Mouse (Mus musculus): ENCODE results near the gene Hs1bp3. TPM values are rescaled to one million over a fixed set of nuclear protein-coding genes. Genes with fewer than 3 reads are reported as not detected.

Hs1bp3 gene
- polyA plus RNA-seq, 1 experiment from 2014 or later = 18.3 TPM

DNA sequence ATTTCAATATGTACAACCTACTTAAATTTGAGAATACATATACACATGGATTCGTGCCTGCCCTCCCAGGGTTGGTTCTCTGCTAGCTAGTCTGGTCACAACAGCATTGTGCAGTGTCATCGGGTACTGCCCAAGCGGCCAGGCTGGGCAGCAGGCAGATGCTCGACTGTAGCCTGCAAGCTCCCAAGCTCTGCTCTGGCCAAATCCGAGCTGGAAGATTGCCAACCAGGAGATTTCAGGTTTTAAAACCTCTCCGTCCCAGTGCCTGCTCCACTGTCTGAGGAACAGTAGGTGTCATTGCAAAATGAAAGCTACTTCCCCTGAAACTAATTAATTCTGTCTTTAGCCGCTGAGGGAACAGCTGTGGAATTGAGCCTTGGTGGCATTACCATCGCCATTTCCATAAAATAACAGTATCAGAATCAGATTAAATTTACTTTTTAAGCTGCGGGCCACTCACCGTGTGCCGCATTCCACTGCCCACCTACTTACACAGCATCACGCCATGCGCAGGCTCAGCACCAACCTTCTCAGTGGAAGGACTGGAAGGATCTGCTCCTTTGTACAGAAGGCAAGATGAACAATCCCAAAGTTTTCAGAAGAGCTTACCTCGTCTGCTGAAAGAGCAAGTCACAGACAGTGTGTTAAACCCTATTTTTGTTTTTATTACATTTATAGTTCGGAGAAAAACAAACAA, 21.9 kb upstream of the Hs1bp3 start:
- ATAC-seq (ENCODE audit: insufficient number of reproducible peaks, low FRiP score) = no peak
- Histone ChIP-seq H3K4me3 (no peak overlapping the region), H3K36me3 (peaks cover 8% of the 10 kb centered on the region), H3K27me3 (replicated peaks) (peaks cover 23% of the 10 kb centered on the region), H3K4me2 (no peak overlapping the region), H3K9ac (no peak overlapping the region), H3K9me3 (replicated peaks) (no peaks in the 10 kb centered on the region; the same call in 1 of the 2 replicates), H3K27ac (ENCODE audit: poor library complexity, severe bottlenecking) (no peak overlapping the region), H3K4me1 (replicated peaks) (no peaks in the 10 kb centered on the region)
- 72% methylated on average over 15 of the region's 15 CpGs for WGBS

DNA sequence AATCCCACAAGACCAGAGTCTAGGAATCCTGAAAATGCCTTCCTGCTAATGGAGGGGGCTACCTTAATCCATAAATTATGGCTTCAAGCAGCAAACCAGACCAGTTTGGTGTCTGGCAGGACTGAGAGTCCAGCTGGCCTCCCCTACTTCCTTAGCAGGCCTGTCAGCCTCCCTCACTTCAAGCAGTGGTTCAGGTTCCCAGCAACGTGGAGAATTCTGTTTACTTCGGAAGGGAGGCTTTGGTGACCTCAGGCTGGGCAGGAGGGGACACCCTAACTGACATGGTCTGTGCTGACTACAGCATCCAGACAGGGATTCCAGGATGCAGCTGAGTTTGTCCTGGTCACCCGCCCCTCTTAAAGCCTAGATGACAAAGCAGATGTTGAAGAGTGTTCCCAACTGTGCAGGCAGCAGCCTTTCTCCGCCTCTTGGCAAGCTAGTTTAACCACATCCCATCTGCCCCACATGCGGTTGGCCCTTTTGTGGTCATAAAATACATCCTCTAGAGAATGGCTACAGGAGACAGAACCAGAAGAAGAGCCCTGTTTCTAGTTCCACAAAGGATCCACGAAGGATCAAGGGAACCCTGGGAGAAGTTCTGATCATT, 17.8 kb upstream of the Hs1bp3 start:
- Histone ChIP-seq H3K4me3 (no peak overlapping the region), H3K27ac (ENCODE audit: poor library complexity, severe bottlenecking) (no peak overlapping the region), H3K27me3 (replicated peaks) (peaks cover 62% of the 10 kb centered on the region), H3K9ac (no peak overlapping the region), H3K4me2 (no peak overlapping the region), H3K4me1 (replicated peaks) (peaks cover 20% of the 10 kb centered on the region), H3K36me3 (no peaks in the 10 kb centered on the region), H3K9me3 (replicated peaks) (no peaks in the 10 kb centered on the region)
- WGBS = 64% methylated on average over 6 of the region's 6 CpGs
- ATAC-seq (ENCODE audit: insufficient number of reproducible peaks, low FRiP score) = no peak

DNA sequence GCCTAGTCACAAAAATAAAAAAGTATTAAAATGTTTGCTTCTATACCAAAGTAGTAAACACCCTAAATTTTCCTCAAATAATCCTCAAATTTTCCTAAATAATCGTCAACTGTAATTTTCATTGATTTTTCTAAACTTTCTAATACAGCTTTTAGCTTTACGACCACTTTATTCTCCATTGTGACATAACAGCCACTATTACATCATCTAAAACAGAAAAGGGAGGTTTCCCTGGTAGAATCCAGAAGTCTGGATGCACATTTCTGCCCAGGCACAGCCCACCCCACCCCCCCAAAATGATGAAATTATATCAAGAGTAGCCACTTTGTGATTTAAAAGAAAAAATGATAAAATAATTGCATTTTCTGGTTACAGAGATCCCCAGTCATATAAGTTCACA, 17.1 kb upstream of the Hs1bp3 start:
- no peak for ATAC-seq (ENCODE audit: insufficient number of reproducible peaks, low FRiP score)
- no peaks in the 10 kb centered on the region for H3K9me3 ChIP-seq (replicated peaks)
- 73% methylated on average over 2 of the region's 2 CpGs for WGBS
- no peak overlapping the region for H3K4me2 ChIP-seq
- H3K27me3 ChIP-seq (replicated peaks) = peaks cover 70% of the 10 kb centered on the region
- H3K27ac ChIP-seq (ENCODE audit: poor library complexity, severe bottlenecking) = no peak overlapping the region
- H3K9ac ChIP-seq = no peak overlapping the region
- H3K4me1 ChIP-seq (replicated peaks) = peaks cover 21% of the 10 kb centered on the region
- no peaks in the 10 kb centered on the region for H3K36me3 ChIP-seq
- H3K4me3 ChIP-seq = no peak overlapping the region

DNA sequence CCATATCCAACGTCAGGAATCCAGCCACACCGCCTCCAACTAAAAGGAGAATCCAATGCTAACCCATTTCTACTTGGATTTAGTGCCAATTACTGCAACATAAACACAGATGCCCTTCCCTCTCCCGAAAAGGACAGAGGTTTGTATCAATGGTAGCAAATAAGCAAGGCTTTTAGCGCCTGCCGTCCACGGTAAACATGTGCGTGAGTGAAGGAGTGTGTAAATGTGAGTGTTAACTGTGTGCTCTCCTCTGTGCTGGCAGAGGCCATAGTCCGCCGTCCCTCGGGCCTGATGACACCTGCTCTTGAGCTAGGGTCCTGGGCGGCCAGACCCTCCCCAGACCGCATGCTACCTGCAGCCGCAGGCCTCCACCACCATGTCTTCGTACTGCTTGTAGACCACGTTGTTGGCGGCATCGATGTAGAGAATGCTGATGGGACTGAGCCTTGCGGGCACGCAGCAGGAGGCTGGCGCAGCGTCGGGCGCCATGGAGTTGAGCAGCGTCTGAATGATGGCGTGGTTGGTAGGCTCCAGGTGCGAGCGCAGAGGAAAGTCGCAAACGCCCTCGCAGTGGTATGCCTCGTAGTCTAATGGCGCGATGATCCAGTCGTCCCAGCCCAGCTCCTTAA, 15.5 kb upstream of the Hs1bp3 start:
- peaks cover 84% of the 10 kb centered on the region for H3K27me3 ChIP-seq (replicated peaks)
- H3K4me2 ChIP-seq = peak overlapping the region; percentile 80
- H3K9me3 ChIP-seq (replicated peaks) = no peaks in the 10 kb centered on the region
- H3K4me1 ChIP-seq (replicated peaks) = peaks cover 34% of the 10 kb centered on the region
- no peak overlapping the region for H3K27ac ChIP-seq (ENCODE audit: poor library complexity, severe bottlenecking)
- no peaks in the 10 kb centered on the region for H3K36me3 ChIP-seq
- peak overlapping the region; percentile 55; the same call in 1 of the 2 replicates for H3K9ac ChIP-seq
- peak overlapping the region; percentile 52 for H3K4me3 ChIP-seq
- 8% methylated on average over 34 of the region's 34 CpGs for WGBS
- ATAC-seq (ENCODE audit: insufficient number of reproducible peaks, low FRiP score) = no peak

DNA sequence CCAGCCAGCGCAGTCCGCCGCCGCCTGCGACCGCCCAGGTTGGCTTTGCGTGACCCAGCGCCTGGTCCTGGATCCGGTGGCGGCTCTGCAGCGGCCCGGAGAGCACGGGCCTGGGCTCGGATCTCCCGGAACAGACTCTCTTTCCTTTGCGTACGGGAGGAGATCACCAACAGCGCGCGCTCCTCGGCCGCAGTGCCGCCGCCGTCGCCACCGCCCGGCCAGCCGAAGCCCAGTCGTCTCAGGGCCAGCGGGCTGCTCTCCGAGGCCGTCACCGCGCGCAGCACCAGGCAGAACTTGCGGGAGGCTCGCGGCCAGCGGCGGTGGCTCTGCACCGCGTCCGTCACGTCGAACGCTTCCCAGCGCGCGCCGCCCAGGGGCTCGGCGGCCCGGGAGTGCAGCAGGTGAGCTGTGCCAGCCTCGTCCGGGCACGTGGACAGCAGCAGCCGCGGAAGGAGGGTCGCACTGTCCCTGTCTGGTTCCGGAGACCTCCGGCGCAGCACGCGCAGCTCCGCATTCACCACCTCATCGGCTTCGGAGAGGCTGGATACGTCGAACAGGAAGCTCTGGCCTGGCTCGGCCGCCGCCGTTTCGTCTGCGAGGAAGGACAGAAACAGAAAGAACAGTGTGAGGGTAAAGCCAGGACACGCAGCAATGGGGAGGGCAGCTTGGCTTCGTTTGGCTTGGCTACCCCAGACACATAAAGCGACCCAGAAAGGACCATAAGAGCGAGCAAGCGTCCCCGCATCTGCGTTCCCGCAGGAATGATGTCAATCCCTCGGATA, 14.7 kb upstream of the Hs1bp3 start:
- H3K9ac ChIP-seq = peak overlapping the region; percentile 55
- H3K4me3 ChIP-seq = peak overlapping the region; percentile 52
- no peak overlapping the region for H3K27ac ChIP-seq (ENCODE audit: poor library complexity, severe bottlenecking)
- H3K27me3 ChIP-seq (replicated peaks) = peaks cover 92% of the 10 kb centered on the region
- peak overlapping the region; percentile 80 for H3K4me2 ChIP-seq
- H3K4me1 ChIP-seq (replicated peaks) = peaks cover 34% of the 10 kb centered on the region
- WGBS = 2% methylated on average over 82 of the region's 85 CpGs
- no peak for ATAC-seq (ENCODE audit: insufficient number of reproducible peaks, low FRiP score)
- no peaks in the 10 kb centered on the region for H3K9me3 ChIP-seq (replicated peaks)
- H3K36me3 ChIP-seq = no peaks in the 10 kb centered on the region

DNA sequence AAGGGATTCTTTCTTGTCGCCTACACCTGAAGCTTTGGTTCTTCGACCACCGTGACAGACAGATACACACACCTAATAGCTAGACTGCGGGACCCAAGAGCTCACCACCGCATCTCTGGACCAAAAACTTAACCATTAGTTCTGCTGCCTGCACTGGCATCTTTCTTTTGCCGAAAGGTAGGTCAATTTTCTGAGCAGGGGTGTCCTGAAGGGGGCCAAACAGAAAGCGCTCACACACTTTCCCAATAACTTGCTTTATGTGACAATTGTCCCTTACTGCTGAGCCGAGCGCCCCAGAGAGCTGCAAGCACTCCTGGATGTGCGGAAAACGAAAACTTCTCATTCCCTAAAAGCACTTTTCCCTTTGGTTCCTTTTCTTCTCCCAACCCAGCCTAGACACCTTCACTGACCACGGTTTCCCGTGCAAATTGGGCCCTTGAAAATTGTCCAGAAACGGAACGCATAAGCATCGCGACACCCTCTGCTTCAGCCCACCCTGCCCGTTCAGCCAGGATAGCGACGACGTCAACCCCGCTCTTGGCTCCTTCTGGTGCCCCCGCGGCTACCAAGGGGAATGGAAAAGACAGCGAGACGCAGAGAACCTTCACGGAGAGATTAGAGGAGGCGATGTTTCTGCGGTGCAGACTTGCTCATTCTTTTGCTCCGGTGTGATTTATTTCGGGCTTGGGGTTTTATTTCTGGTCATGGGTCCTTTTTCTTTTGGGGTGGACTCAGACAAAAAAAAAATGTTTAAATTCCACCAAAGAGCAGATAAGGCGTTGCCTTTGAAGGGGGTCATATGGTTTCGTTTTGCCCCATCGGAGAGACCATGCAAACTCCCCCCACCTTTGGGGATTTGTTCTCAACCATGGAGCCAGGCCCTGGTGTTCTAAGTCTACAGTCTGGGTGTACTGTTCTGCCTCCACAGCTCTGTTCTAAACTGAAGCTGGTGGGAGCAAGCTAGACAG, 13.8 kb upstream of the Hs1bp3 start:
- no peak for ATAC-seq (ENCODE audit: insufficient number of reproducible peaks, low FRiP score)
- H3K4me1 ChIP-seq (replicated peaks) = peaks cover 34% of the 10 kb centered on the region
- WGBS = 9% methylated on average over 34 of the region's 34 CpGs
- no peak overlapping the region for H3K9ac ChIP-seq
- H3K4me2 ChIP-seq = peak overlapping the region; percentile 80
- H3K36me3 ChIP-seq = no peaks in the 10 kb centered on the region
- no peak overlapping the region for H3K27ac ChIP-seq (ENCODE audit: poor library complexity, severe bottlenecking)
- H3K27me3 ChIP-seq (replicated peaks) = peaks cover 94% of the 10 kb centered on the region
- H3K4me3 ChIP-seq = peak overlapping the region; percentile 52
- no peaks in the 10 kb centered on the region for H3K9me3 ChIP-seq (replicated peaks)

DNA sequence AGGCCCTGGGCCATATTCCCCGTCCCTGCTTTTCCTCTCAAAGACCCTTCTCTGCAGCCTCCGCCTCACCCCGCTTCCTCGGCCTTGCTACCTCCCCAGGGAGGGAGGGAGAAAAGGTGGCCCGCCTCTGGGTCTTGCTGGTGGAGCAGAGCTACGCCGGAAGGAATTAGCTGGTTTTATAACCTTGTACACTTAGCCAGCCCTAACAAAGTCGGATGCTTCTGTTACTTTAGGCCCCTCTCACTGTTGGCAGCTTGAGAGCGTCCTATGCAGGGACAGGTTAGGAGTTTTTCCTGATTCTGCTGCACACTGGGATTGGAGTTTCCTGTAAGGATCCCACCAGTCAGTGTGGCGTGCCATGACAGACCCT, 13.1 kb upstream of the Hs1bp3 start:
- H3K36me3 ChIP-seq = no peaks in the 10 kb centered on the region
- 37% methylated on average over 10 of the region's 10 CpGs for WGBS
- peaks cover 93% of the 10 kb centered on the region for H3K27me3 ChIP-seq (replicated peaks)
- H3K27ac ChIP-seq (ENCODE audit: poor library complexity, severe bottlenecking) = no peak overlapping the region
- no peaks in the 10 kb centered on the region for H3K9me3 ChIP-seq (replicated peaks)
- peak overlapping the region; percentile 80 for H3K4me2 ChIP-seq
- H3K9ac ChIP-seq = no peak overlapping the region
- peaks cover 34% of the 10 kb centered on the region for H3K4me1 ChIP-seq (replicated peaks)
- H3K4me3 ChIP-seq = peak overlapping the region; percentile 52; the same call in 1 of the 2 replicates
- no peak for ATAC-seq (ENCODE audit: insufficient number of reproducible peaks, low FRiP score)

DNA sequence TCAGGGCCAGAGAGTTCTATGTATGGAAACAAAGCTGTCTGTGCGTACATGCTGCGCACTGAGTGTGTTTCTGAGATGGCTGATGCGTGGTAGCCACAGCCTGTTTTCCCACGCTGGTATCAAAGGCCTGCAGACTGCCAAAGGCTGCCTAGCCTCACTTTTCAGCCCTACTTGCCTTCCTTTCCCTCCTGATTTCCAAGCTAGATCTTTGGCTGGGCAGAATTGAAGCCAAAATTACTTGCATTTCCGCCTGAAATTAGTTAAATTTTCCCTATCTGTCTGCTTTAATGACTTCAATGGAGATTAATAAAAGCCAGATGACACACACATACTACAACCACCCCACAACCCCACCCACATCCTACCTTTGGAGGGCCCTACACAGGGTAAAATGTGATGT, 12.7 kb upstream of the Hs1bp3 start:
- ATAC-seq (ENCODE audit: insufficient number of reproducible peaks, low FRiP score) = no peak
- H3K4me3 ChIP-seq = no peak overlapping the region

DNA sequence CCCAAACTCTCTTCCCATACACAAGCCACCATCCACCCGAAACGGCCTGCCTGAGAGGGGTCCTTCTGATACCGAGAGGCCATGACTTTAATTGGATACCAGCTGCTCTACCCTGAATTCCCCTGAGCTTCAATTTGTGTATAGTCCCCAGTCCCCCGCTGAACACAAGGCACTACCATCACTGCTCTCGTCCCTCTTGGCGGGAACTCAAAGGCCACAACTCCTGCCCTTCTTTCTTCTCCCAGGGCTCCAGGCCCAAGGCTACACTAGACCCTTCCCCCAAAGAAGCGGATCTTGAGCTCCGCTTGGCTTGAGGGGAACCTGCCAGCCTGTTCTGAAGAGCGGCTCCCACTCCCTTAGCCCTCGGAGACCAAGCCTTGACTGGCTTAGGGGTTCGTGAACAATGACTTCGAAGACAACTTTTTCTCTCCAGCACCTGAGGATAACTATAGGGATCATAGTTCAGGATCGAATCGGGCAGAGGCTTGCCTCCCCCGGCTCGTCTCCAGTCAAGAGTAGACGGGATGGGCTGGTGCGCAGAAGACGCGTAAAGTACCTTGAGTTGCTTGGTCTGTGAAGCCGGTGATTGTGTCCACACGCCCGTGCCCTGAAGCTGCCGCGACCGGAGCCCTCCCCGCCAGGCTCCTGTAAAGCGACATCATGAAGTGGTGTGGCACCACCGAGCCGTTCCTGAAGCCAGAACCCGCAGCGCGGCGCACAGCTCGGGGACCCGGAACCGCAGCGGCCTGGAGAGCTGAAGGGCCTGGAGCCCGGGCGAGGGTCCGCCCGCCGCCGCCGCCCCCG, 12.0 kb upstream of the Hs1bp3 start:
- peak overlapping the region; percentile 60 for H3K4me3 ChIP-seq
- no peaks in the 10 kb centered on the region for H3K9me3 ChIP-seq (replicated peaks)
- peak overlapping the region; percentile 58 for H3K9ac ChIP-seq
- peaks cover 95% of the 10 kb centered on the region for H3K27me3 ChIP-seq (replicated peaks)
- ATAC-seq (ENCODE audit: insufficient number of reproducible peaks, low FRiP score) = no peak
- no peaks in the 10 kb centered on the region for H3K36me3 ChIP-seq
- H3K27ac ChIP-seq (ENCODE audit: poor library complexity, severe bottlenecking) = no peak overlapping the region
- H3K4me2 ChIP-seq = peak overlapping the region; percentile 93
- WGBS = 5% methylated on average over 46 of the region's 46 CpGs
- H3K4me1 ChIP-seq (replicated peaks) = peaks cover 35% of the 10 kb centered on the region

More for the DNA sequence above, 12.7 kb upstream of the Hs1bp3 start:
- Histone ChIP-seq H3K4me1 (replicated peaks) (peaks cover 34% of the 10 kb centered on the region), H3K27ac (ENCODE audit: poor library complexity, severe bottlenecking) (no peak overlapping the region), H3K9me3 (replicated peaks) (no peaks in the 10 kb centered on the region), H3K9ac (no peak overlapping the region), H3K36me3 (no peaks in the 10 kb centered on the region), H3K27me3 (replicated peaks) (peaks cover 93% of the 10 kb centered on the region), H3K4me2 (0 out of 2 replicates have a peak overlapping the region, but pooled peaks have one; percentile 80)
- WGBS = 51% methylated on average over 5 of the region's 5 CpGs
